Mouse (Mus musculus) stomach, postnatal 0 days (tissue): ENCODE results near the gene Spata17. TPM values are rescaled to one million over a fixed set of nuclear protein-coding genes. Genes with fewer than 3 reads are reported as not detected.

Experiments used
- ATAC-seq: fragments of 200-750 bp; cut with Nextera tagmentation; 2 replicates; pipeline ENCODE4 v1.8.0; 2017; ENCODE audit not compliant: low FRiP score, low TSS enrichment
- DNase-seq: peaks from one replicate; pipeline ENCODE4 v3.0.0-alpha.2; 2016; ENCODE audit warnings: low spot score
- H3K27ac ChIP-seq: fragments of 300-500 bp; sonication (generic); replicated peaks from 2 replicates; pipeline ENCODE4 v1.5.1; 2014; ENCODE audit warnings: mild to moderate bottlenecking, control low read depth
- H3K27me3 ChIP-seq: fragments of 300-500 bp; sonication (generic); 2 replicates; pipeline ENCODE4 v1.6.1; 2014; ENCODE audit warnings: low read length; ENCODE audit not compliant: control insufficient read depth, insufficient read depth
- H3K36me3 ChIP-seq: fragments of 300-500 bp; sonication (generic); 2 replicates; pipeline ENCODE4 v1.6.1; 2014; ENCODE audit warnings: low read length, mixed read lengths; ENCODE audit not compliant: control insufficient read depth, insufficient read depth
- H3K4me1 ChIP-seq: fragments of 300-500 bp; sonication (generic); replicated peaks from 2 replicates; pipeline ENCODE4 v1.6.1; 2014; ENCODE audit warnings: antibody characterized with exemption; ENCODE audit not compliant: control insufficient read depth, insufficient read depth
- H3K4me2 ChIP-seq: fragments of 300-500 bp; sonication (generic); replicated peaks from 2 replicates; pipeline ENCODE4 v1.6.1; 2014; ENCODE audit warnings: low read depth, mild to moderate bottlenecking, control low read depth, moderate library complexity
- H3K4me3 ChIP-seq: fragments of 300-500 bp; sonication (generic); 2 replicates; pipeline ENCODE4 v1.5.1; 2014; ENCODE audit warnings: low read depth, low read length, control low read depth
- H3K9ac ChIP-seq: fragments of 300-500 bp; sonication (generic); 2 replicates; pipeline ENCODE4 v1.6.1; 2014; ENCODE audit warnings: mild to moderate bottlenecking, low read length, control low read depth, mixed read lengths
- H3K9me3 ChIP-seq: fragments of 300-500 bp; sonication (generic); 2 replicates; pipeline ENCODE4 v1.6.1; 2016; ENCODE audit warnings: low read length; ENCODE audit not compliant: control insufficient read depth
- CTCF ChIP-seq: IDR thresholded peaks from 2 replicates; pipeline ENCODE4 v1.5.1; 2016; ENCODE audit warnings: antibody characterized with exemption, low read depth, mild to moderate bottlenecking, moderate library complexity
- EP300 ChIP-seq: optimal IDR thresholded peaks from 2 replicates; pipeline ENCODE3; 2016; ENCODE audit warnings: antibody characterized with exemption
- WGBS: fragments of 180-500 bp; shearing (Covaris S2); extraction: QIAGEN DNeasy Blood & Tissue Kit; methylation state at CpG from one replicate; pipeline ENCODE4 v1.1.7; 2014; 5-methylcytosine and 5-hydroxymethylcytosine counted together
- polyA plus RNA-seq: library from polyadenylated mRNA; unstranded; fragments of >200 nt; fragmentation: Nextera tagmentation; extraction: Ambion mirVana; gene quantifications from 2 replicates; pipeline ENCODE4 v1.2.1, GENCODE M21; 2015

Spata17 gene
- polyA plus RNA-seq, 1 experiment from 2014 or later: 0.22 TPM

- no peak overlapping the region for H3K4me2 ChIP-seq
- no peak overlapping the region for H3K27ac ChIP-seq
- TF ChIP-seq CTCF (no peak), EP300 (no peak)
- no peaks in the 10 kb centered on the region for H3K27me3 ChIP-seq
- ATAC-seq: peak; percentile 55
- 61% methylated on average over 13 of the region's 13 CpGs for WGBS
- no peak for DNase-seq
- no peaks in the 10 kb centered on the region for H3K4me1 ChIP-seq
- H3K4me3 ChIP-seq: no peak overlapping the region
- H3K36me3 ChIP-seq: no peaks in the 10 kb centered on the region
- no peak overlapping the region for H3K9ac ChIP-seq
- H3K9me3 ChIP-seq: no peaks in the 10 kb centered on the region
Measured at GRCm38 (mm10) chr1:187228414-187229146, 13.3 kb upstream of the Spata17 start.

DNA sequence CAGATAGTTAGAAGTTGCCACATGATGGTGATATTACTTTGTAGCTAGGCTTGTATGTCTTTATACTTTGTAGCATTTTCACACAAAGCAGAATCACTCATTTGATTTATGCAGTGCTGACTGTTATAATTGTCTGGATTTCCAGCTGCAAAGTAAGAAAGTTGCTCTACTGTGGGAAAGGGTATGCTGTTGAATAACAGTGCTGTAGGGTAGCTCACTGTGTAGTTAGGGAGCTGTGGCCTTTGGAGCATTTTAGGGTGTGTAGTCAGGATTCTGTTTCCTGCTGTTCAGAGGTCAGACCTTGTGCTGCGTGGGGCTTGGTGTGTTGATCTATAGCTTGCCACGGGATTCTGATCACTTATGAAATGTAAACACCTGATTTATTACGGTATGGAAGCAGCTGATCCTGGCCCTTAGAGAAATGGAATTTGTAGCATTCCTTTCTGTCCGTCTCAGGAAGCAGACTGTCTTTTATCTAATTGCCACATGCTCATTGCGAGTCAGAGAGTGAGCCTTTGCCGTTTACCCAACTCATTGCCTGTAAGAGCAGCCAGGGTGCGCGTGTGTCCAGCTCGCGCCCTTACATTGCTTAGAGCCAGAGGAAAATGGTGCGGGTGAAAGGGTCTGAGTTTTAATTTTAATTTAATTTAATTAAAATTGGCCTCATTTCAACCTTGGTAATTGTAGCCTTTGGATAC, 11.2 kb upstream of the Spata17 start:
- Histone ChIP-seq H3K27ac (0 out of 2 replicates have a peak overlapping the region, but pooled peaks have one; percentile 14), H3K4me3 (no peak overlapping the region), H3K4me2 (no peak overlapping the region), H3K9me3 (no peaks in the 10 kb centered on the region), H3K4me1 (no peaks in the 10 kb centered on the region), H3K36me3 (no peaks in the 10 kb centered on the region), H3K27me3 (no peaks in the 10 kb centered on the region), H3K9ac (no peak overlapping the region)
- no peak for TF ChIP-seq EP300
- TF ChIP-seq CTCF: no peak
- WGBS: 53% methylated on average over 11 of the region's 11 CpGs
- no peak for DNase-seq
- peak; percentile 84 for ATAC-seq

GRCm38 (mm10) chr1:187220756-187221155, 5.5 kb upstream of the Spata17 start:
- no peak for ATAC-seq
- Histone ChIP-seq H3K27ac (no peak overlapping the region), H3K9me3 (no peaks in the 10 kb centered on the region), H3K4me2 (no peak overlapping the region), H3K9ac (no peak overlapping the region), H3K27me3 (no peaks in the 10 kb centered on the region), H3K4me3 (no peak overlapping the region), H3K36me3 (no peaks in the 10 kb centered on the region), H3K4me1 (no peaks in the 10 kb centered on the region)
- no peak for TF ChIP-seq CTCF
- no peak for TF ChIP-seq EP300
- DNase-seq: no peak
- 60% methylated on average over 6 of the region's 6 CpGs for WGBS

DNA sequence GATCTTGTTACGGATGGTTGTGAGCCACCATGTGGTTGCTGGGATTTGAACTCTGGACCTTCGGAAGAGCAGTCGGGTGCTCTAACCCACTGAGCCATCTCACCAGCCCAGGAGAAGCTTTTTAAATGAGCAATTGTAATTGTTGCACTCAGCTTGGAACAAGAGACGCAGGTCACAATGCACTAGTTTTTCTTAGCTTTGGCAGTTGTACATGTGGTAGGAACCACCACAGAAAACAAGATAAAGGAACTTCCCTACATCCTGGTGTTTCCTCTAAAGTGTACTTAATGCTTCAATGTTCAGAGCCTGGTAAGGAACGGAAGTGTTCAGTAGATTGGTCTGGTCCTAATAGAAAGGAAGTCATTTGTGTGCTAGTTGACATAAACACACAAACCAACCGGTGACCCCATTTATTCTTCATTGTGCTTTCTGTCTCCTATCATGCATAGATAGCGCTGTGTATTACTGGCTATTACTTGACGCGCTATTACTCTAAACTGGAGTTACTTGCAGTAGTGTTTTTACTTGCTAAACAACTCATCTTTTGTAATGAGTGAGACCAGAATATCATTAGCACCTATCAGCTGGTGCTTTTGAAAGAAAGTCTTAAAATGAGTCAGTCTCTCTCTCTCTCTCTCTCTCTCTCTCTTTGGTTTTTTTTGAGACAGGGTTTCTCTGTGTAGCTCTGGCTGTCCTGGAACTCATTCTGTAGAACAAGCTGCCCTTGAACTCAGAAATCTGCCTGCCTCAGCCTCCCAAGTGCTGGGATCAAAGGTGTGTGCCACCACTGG, 1.6 kb upstream of the Spata17 start:
- H3K4me2 ChIP-seq: no peak overlapping the region
- no peak overlapping the region for H3K4me3 ChIP-seq
- H3K36me3 ChIP-seq: no peaks in the 10 kb centered on the region
- TF ChIP-seq EP300 (no peak), CTCF (no peak)
- no peak overlapping the region for H3K9ac ChIP-seq
- WGBS: 88% methylated on average over 9 of the region's 9 CpGs
- ATAC-seq: no peak
- H3K27ac ChIP-seq: no peak overlapping the region
- no peaks in the 10 kb centered on the region for H3K27me3 ChIP-seq
- H3K4me1 ChIP-seq: no peaks in the 10 kb centered on the region
- no peaks in the 10 kb centered on the region for H3K9me3 ChIP-seq
- DNase-seq: no peak

GRCm38 (mm10) chr1:187210736-187211135, 4.5 kb downstream of the Spata17 start:
- H3K9ac ChIP-seq: no peak overlapping the region

More at GRCm38 (mm10) chr1:187210736-187211135, 4.5 kb downstream of the Spata17 start:
- no peaks in the 10 kb centered on the region for H3K4me1 ChIP-seq
- no peak for TF ChIP-seq EP300
- no peak for TF ChIP-seq CTCF
- WGBS: 74% methylated on average over 4 of the region's 4 CpGs
- no peak for DNase-seq
- H3K27ac ChIP-seq: no peak overlapping the region
- no peaks in the 10 kb centered on the region for H3K9me3 ChIP-seq
- no peaks in the 10 kb centered on the region for H3K27me3 ChIP-seq
- no peak overlapping the region for H3K4me2 ChIP-seq
- H3K4me3 ChIP-seq: no peak overlapping the region
- H3K36me3 ChIP-seq: no peaks in the 10 kb centered on the region
- ATAC-seq: no peak
